In genomic region chr11:101855950-101856712, GRCm38 (mm10) we compare ENCODE assay signal across 8 mouse cellular contexts. TPM values are rescaled to one million over a fixed set of nuclear protein-coding genes. Genes with fewer than 3 reads are reported as not detected.
DNase-seq lines count a peak whose midpoint lies in the region; ATAC-seq and TF ChIP-seq lines count a peak whose summit lies in the region.

No protein-coding gene starts in this region.

- no peak for TF ChIP-seq EP300 in heart, postnatal 0 days (IDR thresholded peaks at IDR 0.05; ENCODE audit: low read depth)

- no peaks in the 10 kb centered on the region for H3K36me3 ChIP-seq in heart, postnatal 0 days (replicated peaks; ENCODE audit: control insufficient read depth, insufficient read depth, low read length)
- H3K36me3 ChIP-seq in limb, embryonic 14.5 days (ENCODE audit: control insufficient read depth, insufficient read depth, low read length), result no peaks in the 10 kb centered on the region
- H3K36me3 ChIP-seq in hindbrain, postnatal 0 days (ENCODE audit: insufficient read depth, low read length), result no peaks in the 10 kb centered on the region

- no peaks in the 10 kb centered on the region for H3K27me3 ChIP-seq in heart, postnatal 0 days (ENCODE audit: control insufficient read depth, insufficient read depth, low read length)
- H3K27me3 ChIP-seq in limb, embryonic 14.5 days (ENCODE audit: control insufficient read depth, insufficient read depth, low read length), result no peaks in the 10 kb centered on the region
- no peaks in the 10 kb centered on the region for H3K27me3 ChIP-seq in hindbrain, postnatal 0 days (ENCODE audit: insufficient read depth, low read length)

- no peaks in the 10 kb centered on the region for H3K9me3 ChIP-seq in heart, postnatal 0 days (replicated peaks; ENCODE audit: control insufficient read depth, low read length)
- no peaks in the 10 kb centered on the region for H3K9me3 ChIP-seq in limb, embryonic 14.5 days (ENCODE audit: control insufficient read depth, low read length)
- H3K9me3 ChIP-seq in hindbrain, postnatal 0 days (ENCODE audit: low read length), result no peaks in the 10 kb centered on the region

- TF ChIP-seq POLR2A in limb, embryonic 14.5 days (IDR thresholded peaks at IDR 0.05; ENCODE audit: borderline replicate concordance, extremely low read depth, insufficient read depth, insufficient read length), result no peak

- 0 out of 2 replicates have a peak overlapping the region, but pooled peaks have one; percentile 9 for H3K27ac ChIP-seq in heart, postnatal 0 days (ENCODE audit: low read depth)
- no peak overlapping the region for H3K27ac ChIP-seq in limb, embryonic 14.5 days (replicated peaks; ENCODE audit: low read depth, low read length)
- H3K27ac ChIP-seq in hindbrain, postnatal 0 days, result no peak overlapping the region

- H3K4me2 ChIP-seq in heart, postnatal 0 days (ENCODE audit: low read depth, low read length), result no peak overlapping the region
- no peak overlapping the region for H3K4me2 ChIP-seq in limb, embryonic 14.5 days (replicated peaks; ENCODE audit: low read depth, low read length, severe bottlenecking)
- H3K4me2 ChIP-seq in hindbrain, postnatal 0 days (ENCODE audit: low read depth, low read length), result no peak overlapping the region

- no peak overlapping the region for H3K4me3 ChIP-seq in heart, postnatal 0 days (ENCODE audit: low read depth, low read length)
- no peak overlapping the region for H3K4me3 ChIP-seq in limb, embryonic 14.5 days (replicated peaks; ENCODE audit: low read length)
- H3K4me3 ChIP-seq in hindbrain, postnatal 0 days (ENCODE audit: low read length), result no peak overlapping the region

- no peak overlapping the region for H3K9ac ChIP-seq in heart, postnatal 0 days (replicated peaks; ENCODE audit: low read depth, low read length)
- H3K9ac ChIP-seq in limb, embryonic 14.5 days (ENCODE audit: low read depth, low read length, severe bottlenecking), result no peak overlapping the region
- H3K9ac ChIP-seq in hindbrain, postnatal 0 days (replicated peaks; ENCODE audit: low read length), result no peak overlapping the region

- DNase-seq in adrenal gland, postnatal 14 days, result peak; percentile 37
- no peak for DNase-seq in adrenal gland, postnatal 25 days
- peak; percentile 41 for DNase-seq in cerebellum, adult 8-10 months
- DNase-seq in heart, postnatal 0 days (ENCODE audit: low spot score), result no peak
- peak; percentile 80 for DNase-seq in limb, embryonic 14.5 days (ENCODE audit: low spot score)
- DNase-seq in spleen, adult 12 weeks (ENCODE audit: low spot score), result no peak
- no peak for DNase-seq in frontal cortex, postnatal 36 days (ENCODE audit: low spot score in 2 of 2)
- DNase-seq in hindbrain, postnatal 0 days (ENCODE audit: low spot score), result no peak

- TF ChIP-seq CTCF in heart, postnatal 0 days (IDR thresholded peaks at IDR 0.05; ENCODE audit: low read depth), result no peak
- no peak for TF ChIP-seq CTCF in hindbrain, postnatal 0 days (IDR thresholded peaks at IDR 0.05; ENCODE audit: low read depth)

- WGBS in heart, postnatal 0 days, result 44% methylated on average over 9 of the region's 9 CpGs
- 57% methylated on average over 9 of the region's 9 CpGs for WGBS in limb, embryonic 14.5 days
- 73% methylated on average over 9 of the region's 9 CpGs for WGBS in hindbrain, postnatal 0 days

- ATAC-seq in heart, postnatal 0 days (ENCODE audit: insufficient read depth, low read depth), result peak; percentile 51
- peak; percentile 55 for ATAC-seq in limb, embryonic 14.5 days (ENCODE audit: low FRiP score, low read depth)
- no peak for ATAC-seq in hindbrain, postnatal 0 days

- peaks cover 18% of the 10 kb centered on the region; the same call in 1 of the 2 replicates for H3K4me1 ChIP-seq in heart, postnatal 0 days (ENCODE audit: control insufficient read depth, insufficient read depth)
- peaks cover 7% of the 10 kb centered on the region for H3K4me1 ChIP-seq in limb, embryonic 14.5 days (ENCODE audit: control insufficient read depth, insufficient read depth, low read length)
- no peaks in the 10 kb centered on the region for H3K4me1 ChIP-seq in hindbrain, postnatal 0 days (ENCODE audit: insufficient read depth, low read length)

RNA-seq across cellular contexts. Expression of gene Meox1, which starts 38.0 kb away (rescaled TPM):
- total RNA-seq in adrenal gland, postnatal 14 days (2021), result 8.4 and 9.2 TPM in 2 replicates
- 4.5 and 5.0 TPM in 2 replicates for total RNA-seq in adrenal gland, postnatal 25 days (2021)
- total RNA-seq in heart, postnatal 0 days (2014; rRNA removed; ENCODE audit: low replicate concordance), result 12.5 and 15.0 TPM in 2 replicates
- 10.9 and 12.3 TPM in 2 replicates for polyA plus RNA-seq in heart, postnatal 0 days (2015; fragmentation: Nextera tagmentation; extraction: Ambion mirVana)
- polyA plus RNA-seq in limb, embryonic 14.5 days (2012; rRNA removed), result 20.0 and 20.8 TPM in 2 replicates
- polyA plus RNA-seq in limb, embryonic 14.5 days (2014; fragmentation: Nextera tagmentation; extraction: Ambion mirVana), result 14.0 and 15.2 TPM in 2 replicates
- 1.8 and 2.0 TPM in 2 replicates for total RNA-seq in hindbrain, postnatal 0 days (2014; rRNA removed)
- polyA plus RNA-seq in hindbrain, postnatal 0 days (2015; fragmentation: Nextera tagmentation; extraction: Ambion mirVana), result 0.69 and 0.73 TPM in 2 replicates

Comparison
In these comparisons a context has a peak if more than half of its experiments do, and no peak if none do; other contexts are left out.
1. DNase-seq: peak in adrenal gland, postnatal 14 days (single experiment), cerebellum, adult 8-10 months (single experiment) and limb, embryonic 14.5 days (single experiment); none in adrenal gland, postnatal 25 days (single experiment), heart, postnatal 0 days (single experiment), spleen, adult 12 weeks (single experiment), frontal cortex, postnatal 36 days (0 of 2) and hindbrain, postnatal 0 days (single experiment).